Mouse (Mus musculus): ENCODE measurements around the gene Clpb.

Gene Clpb

GRCm38 (mm10) chr7:101821571-101822501 is 158.4 kb downstream of the Clpb start:
- no peak for DNase-seq (ENCODE audit: low spot score in 2 of 2)

GRCm38 (mm10) chr7:101822836-101823757 is 159.7 kb downstream of the Clpb start:
- DNase-seq (ENCODE audit: low spot score in 2 of 2), result no peak

- DNase-seq (ENCODE audit: low spot score in 2 of 2), result no peak
Measured at GRCm38 (mm10) chr7:101823758-101824630, 160.6 kb downstream of the Clpb start.

DNA sequence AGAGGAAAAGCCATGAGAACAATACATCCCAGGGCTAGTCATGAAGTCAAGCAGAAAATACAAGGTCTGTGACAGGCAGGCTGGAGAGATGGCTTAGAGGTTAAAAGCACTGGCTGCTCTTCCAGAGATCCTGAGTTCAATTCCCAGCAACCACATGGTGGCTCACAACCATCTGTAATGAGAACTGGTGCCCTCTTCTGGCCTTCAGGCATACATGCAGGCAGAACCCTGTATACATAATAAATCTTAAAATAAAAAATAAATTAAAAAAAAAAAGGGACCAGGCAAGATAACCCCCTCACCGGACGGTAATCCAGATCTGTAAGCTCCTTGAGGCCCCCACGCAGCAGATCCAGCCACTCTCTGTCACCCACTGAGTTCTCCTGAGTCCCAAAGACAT is 166.9 kb downstream of the Clpb start:
- DNase-seq (ENCODE audit: low spot score in 2 of 2), result no peak

DNA sequence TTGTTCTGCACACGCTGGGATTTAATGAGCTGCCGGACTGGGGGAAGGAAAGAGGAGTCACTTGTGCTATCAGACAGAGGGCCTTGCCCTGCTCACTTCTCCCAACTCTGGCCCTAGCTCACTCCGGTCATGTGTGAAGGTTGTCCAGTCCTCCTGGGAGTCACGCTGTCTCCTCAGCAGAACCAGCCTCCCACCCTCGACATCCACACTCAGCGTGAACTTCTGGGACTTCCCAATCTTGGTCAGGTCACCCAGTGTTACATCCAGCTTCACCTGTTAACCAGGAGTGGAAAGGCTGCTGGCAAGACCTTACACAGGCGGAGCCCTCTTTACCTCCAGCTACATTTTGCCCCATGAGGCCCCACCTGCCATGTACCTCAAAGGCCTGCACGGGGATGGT is 168.0 kb downstream of the Clpb start:
- DNase-seq (ENCODE audit: low spot score in 2 of 2), result no peak

DNA sequence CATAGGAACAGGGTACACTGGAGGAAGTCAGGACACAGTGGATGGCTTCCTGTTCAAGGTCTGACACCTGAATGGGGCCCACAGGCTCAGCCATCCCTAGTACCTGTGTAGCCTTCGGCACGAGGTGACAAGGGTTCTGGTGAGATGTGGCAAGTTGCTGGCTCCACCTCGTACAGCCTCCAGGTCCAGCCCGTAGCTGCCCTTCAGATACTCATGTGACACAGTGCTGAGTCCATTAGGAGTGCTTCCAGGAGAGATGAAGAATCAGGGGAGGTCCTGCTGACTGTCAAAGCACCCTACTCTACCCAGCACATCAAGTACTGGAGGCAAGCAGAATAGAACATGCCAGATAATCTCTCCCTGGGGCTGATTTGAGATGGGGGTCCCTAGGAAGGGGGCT is 168.9 kb downstream of the Clpb start:
- no peak for DNase-seq (ENCODE audit: low spot score in 2 of 2)

GRCm38 (mm10) chr7:101833352-101833751 is 169.9 kb downstream of the Clpb start:
- no peak for DNase-seq (ENCODE audit: low spot score in 2 of 2)

DNA sequence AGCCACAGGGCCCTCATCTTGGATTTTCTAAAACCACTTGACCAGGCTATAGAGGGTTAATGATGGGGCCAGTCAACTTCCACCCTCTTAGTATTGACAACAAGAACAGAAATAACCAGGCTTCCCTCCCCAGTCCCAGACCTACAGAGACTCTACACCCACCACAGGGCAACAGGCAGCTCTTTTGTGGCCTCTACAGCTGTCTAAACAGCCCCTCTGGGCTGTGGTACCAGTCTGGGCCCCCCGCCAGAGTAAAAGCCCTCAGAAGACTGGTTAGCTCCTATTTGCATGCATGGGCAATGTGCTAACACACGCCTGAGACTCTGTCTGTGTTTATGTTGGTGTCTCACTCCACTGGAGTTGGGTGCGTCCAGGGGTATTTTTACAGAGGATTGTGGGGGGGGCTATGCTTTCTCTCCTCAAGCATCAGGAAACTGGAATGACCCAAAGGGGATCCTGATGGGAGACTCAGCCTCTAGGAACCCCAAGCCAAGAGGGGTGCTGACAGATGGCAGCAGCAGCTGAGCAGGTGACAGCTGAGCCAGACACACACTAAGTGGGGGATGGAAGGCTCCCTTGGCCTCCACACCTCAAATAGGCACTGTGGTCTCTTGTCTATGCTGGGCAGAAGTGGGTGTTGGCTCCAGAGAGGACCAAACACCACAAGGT is 170.6 kb downstream of the Clpb start:
- no peak for DNase-seq (ENCODE audit: low spot score in 2 of 2)

GRCm38 (mm10) chr7:101834903-101835302 is 171.5 kb downstream of the Clpb start:
- no peak for DNase-seq (ENCODE audit: low spot score in 2 of 2)

GRCm38 (mm10) chr7:101835457-101836109 is 172.2 kb downstream of the Clpb start:
- no peak for DNase-seq (ENCODE audit: low spot score in 2 of 2)

- peak in 1 of 2 experiments; percentile 31 for DNase-seq (ENCODE audit: low spot score in 2 of 2)
Measured at GRCm38 (mm10) chr7:101836271-101837153, 173.1 kb downstream of the Clpb start.

- DNase-seq (ENCODE audit: low spot score in 2 of 2), result no peak
Measured at GRCm38 (mm10) chr7:101837154-101837605, 173.7 kb downstream of the Clpb start.

DNA sequence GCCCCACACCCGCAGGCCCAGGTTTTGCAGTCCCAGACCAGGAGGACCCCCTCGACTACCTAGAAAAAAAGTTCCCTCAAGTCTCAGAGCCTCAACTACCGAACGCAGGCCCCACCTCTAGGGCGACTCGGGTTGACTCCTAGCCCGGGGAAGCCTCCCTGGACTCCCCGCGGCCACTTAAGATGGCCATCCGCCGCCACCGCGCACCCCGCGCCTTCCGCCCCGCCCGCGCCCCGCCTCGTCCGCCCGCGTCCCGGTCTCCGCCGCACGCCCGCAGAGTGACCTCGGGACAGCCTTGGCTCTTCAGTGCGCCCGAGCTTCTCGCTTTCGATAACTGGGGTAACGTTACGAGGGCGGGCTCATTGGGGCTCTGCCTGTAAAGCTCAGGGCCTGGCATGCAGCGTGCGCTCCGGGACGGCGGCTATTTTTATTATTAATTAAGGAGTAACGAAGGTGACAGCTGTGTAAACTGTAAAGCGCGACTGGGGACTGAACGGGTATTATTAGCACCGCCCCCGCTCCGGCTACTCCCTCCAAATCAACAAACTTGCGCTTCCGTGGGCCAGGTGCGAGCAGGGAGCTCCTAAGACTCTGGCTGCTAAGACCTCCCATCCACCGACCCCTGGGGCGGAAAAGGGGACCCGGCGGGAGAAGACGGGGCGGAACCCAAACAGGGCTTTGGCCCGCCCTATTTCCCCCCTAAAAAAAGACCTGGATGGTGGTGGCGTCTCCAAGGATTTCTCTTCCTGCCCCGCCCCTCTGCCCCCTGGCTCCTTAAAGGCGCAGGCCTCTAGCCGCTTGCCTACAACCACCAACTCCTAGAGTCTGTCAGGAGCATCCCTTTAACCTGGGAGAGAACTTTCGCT is 174.4 kb downstream of the Clpb start, which contains the start of gene Inppl1:
TSS of gene Inppl1 (minus strand) at position 624 of the 866 bp plus-strand sequence.
- peak; percentile 63 to 66 for DNase-seq (ENCODE audit: low spot score in 2 of 2)

- DNase-seq (ENCODE audit: low spot score in 2 of 2), result no peak
Measured at GRCm38 (mm10) chr7:101844186-101844585, 180.8 kb downstream of the Clpb start.

Measured in frontal cortex, postnatal 14 days (tissue).